In the genomic region with DNA sequence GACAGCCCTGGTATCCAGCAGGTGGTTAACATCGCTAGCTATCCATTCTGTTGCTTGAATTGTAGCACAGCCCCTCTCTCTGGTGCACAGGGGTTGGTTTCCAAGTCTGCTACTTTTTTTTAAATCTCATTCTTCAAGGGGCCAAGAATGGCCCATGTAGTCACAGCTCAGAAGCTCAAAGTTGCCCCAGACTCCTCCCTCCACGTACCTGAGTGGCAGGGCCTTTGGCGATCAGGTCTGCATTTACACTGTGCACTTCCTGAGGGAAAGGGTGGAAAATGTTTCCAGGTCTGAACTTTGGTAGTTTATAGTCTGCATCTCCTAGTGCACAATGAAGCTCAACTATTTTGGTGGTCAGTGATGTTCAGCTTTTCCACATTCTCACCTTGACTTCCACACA, we compare ENCODE assay signal across 19 mouse cellular contexts. TPM values are rescaled to one million over a fixed set of nuclear protein-coding genes. Genes with fewer than 3 reads are reported as not detected.
DNase-seq lines count a peak whose midpoint lies in the region; ATAC-seq lines count a peak whose summit lies in the region.
"Had no signal": no experiment of that assay in that cellular context is flagged by ENCODE, and none has a peak within 500 bp of the region (broad histone marks: within the 10 kb centered on the region; RNA-seq: fewer than 3 reads in every experiment).

No protein-coding gene starts in this region.

- 88% methylated on average over 3 of the region's 3 CpGs for WGBS in liver, embryonic 15.5 days (ENCODE audit: insufficient replicate concordance)
- WGBS in liver, embryonic 12.5 days (ENCODE audit: insufficient replicate concordance): 90% methylated on average over 3 of the region's 3 CpGs
- WGBS in midbrain, embryonic 11.5 days: 94% methylated on average over 3 of the region's 3 CpGs
- WGBS in midbrain, embryonic 16.5 days: 97% methylated on average over 3 of the region's 3 CpGs

- no peak overlapping the region for H3K27ac ChIP-seq in liver, embryonic 15.5 days (replicated peaks)
- H3K27ac ChIP-seq in liver, embryonic 12.5 days: no peak overlapping the region
- no peak overlapping the region for H3K27ac ChIP-seq in midbrain, embryonic 11.5 days (ENCODE audit: low read depth, low read length)
- H3K27ac ChIP-seq in midbrain, embryonic 16.5 days (ENCODE audit: low read length): no peak overlapping the region
- H3K27ac ChIP-seq: embryonic facial prominence, embryonic 10.5 days; embryonic facial prominence, embryonic 12.5 days; forebrain, embryonic 13.5 days; forebrain, embryonic 15.5 days had no signal

- 0 out of 2 replicates have a peak overlapping the region, but pooled peaks have one; percentile 50 for H3K4me2 ChIP-seq in liver, embryonic 15.5 days
- no peak overlapping the region for H3K4me2 ChIP-seq in liver, embryonic 12.5 days
- H3K4me2 ChIP-seq in midbrain, embryonic 11.5 days: no peak overlapping the region
- H3K4me2 ChIP-seq in midbrain, embryonic 16.5 days (ENCODE audit: low read length): no peak overlapping the region
- H3K4me2 ChIP-seq: embryonic facial prominence, embryonic 12.5 days; forebrain, embryonic 13.5 days; forebrain, embryonic 15.5 days had no signal

- peaks cover 72% of the 10 kb centered on the region for H3K36me3 ChIP-seq in liver, embryonic 15.5 days (replicated peaks)
- H3K36me3 ChIP-seq in liver, embryonic 12.5 days: peaks cover 62% of the 10 kb centered on the region
- H3K36me3 ChIP-seq in midbrain, embryonic 11.5 days (ENCODE audit: control insufficient read depth, insufficient read depth, low read length): no peaks in the 10 kb centered on the region
- H3K36me3 ChIP-seq in midbrain, embryonic 16.5 days (ENCODE audit: control insufficient read depth, insufficient read depth, low read length): no peaks in the 10 kb centered on the region
- H3K36me3 ChIP-seq: embryonic facial prominence, embryonic 10.5 days; embryonic facial prominence, embryonic 12.5 days; forebrain, embryonic 15.5 days had no signal

- peak; percentile 70 for DNase-seq in heart, adult 11 months
- no peak for DNase-seq in heart, adult 18-20 months
- DNase-seq in midbrain, embryonic 11.5 days (ENCODE audit: low spot score, missing footprints): peak; percentile 82
- DNase-seq: adrenal gland, adult 8-10 months; cerebellum, adult 11-12 months; cerebellum, adult 9-10 months had no signal

- no peaks in the 10 kb centered on the region for H3K9me3 ChIP-seq in liver, embryonic 15.5 days (replicated peaks)
- no peaks in the 10 kb centered on the region for H3K9me3 ChIP-seq in liver, embryonic 12.5 days (replicated peaks)
- H3K9me3 ChIP-seq in midbrain, embryonic 11.5 days (ENCODE audit: control insufficient read depth, low read length): no peaks in the 10 kb centered on the region
- H3K9me3 ChIP-seq in midbrain, embryonic 16.5 days (replicated peaks; ENCODE audit: control insufficient read depth, low read length, poor library complexity, severe bottlenecking): no peaks in the 10 kb centered on the region
- H3K9me3 ChIP-seq: embryonic facial prominence, embryonic 10.5 days; embryonic facial prominence, embryonic 12.5 days; forebrain, embryonic 13.5 days; forebrain, embryonic 15.5 days; G1E had no signal

- no peak overlapping the region for H3K9ac ChIP-seq in liver, embryonic 15.5 days
- no peak overlapping the region for H3K9ac ChIP-seq in liver, embryonic 12.5 days
- H3K9ac ChIP-seq in midbrain, embryonic 11.5 days (ENCODE audit: low read length): no peak overlapping the region
- H3K9ac ChIP-seq in midbrain, embryonic 16.5 days (ENCODE audit: low read depth, low read length): no peak overlapping the region
- H3K9ac ChIP-seq: embryonic facial prominence, embryonic 12.5 days; forebrain, embryonic 13.5 days; forebrain, embryonic 15.5 days had no signal

- H3K27me3 ChIP-seq in liver, embryonic 15.5 days: no peaks in the 10 kb centered on the region
- no peaks in the 10 kb centered on the region for H3K27me3 ChIP-seq in liver, embryonic 12.5 days (replicated peaks)
- H3K27me3 ChIP-seq in midbrain, embryonic 11.5 days (ENCODE audit: control insufficient read depth, insufficient read depth, low read length): no peaks in the 10 kb centered on the region
- no peaks in the 10 kb centered on the region for H3K27me3 ChIP-seq in midbrain, embryonic 16.5 days (ENCODE audit: control insufficient read depth, insufficient read depth, low read depth, low read length)
- H3K27me3 ChIP-seq: CH12.LX; embryonic facial prominence, embryonic 12.5 days; forebrain, embryonic 13.5 days; forebrain, embryonic 15.5 days; Patski had no signal

- no peak overlapping the region for H3K4me3 ChIP-seq in liver, embryonic 15.5 days (replicated peaks)
- no peak overlapping the region for H3K4me3 ChIP-seq in liver, embryonic 12.5 days
- no peak overlapping the region for H3K4me3 ChIP-seq in midbrain, embryonic 11.5 days (ENCODE audit: low read depth, low read length)
- no peak overlapping the region for H3K4me3 ChIP-seq in midbrain, embryonic 16.5 days (ENCODE audit: low read depth, low read length)
- H3K4me3 ChIP-seq: embryonic facial prominence, embryonic 10.5 days; embryonic facial prominence, embryonic 12.5 days; forebrain, embryonic 13.5 days; forebrain, embryonic 15.5 days had no signal

- no peak for ATAC-seq in liver, embryonic 15.5 days (ENCODE audit: insufficient read depth)
- ATAC-seq in liver, embryonic 12.5 days: no peak
- no peak for ATAC-seq in midbrain, embryonic 11.5 days (ENCODE audit: low FRiP score)
- no peak for ATAC-seq in midbrain, embryonic 16.5 days
- ATAC-seq: forebrain, embryonic 13.5 days; forebrain, embryonic 15.5 days; Patski had no signal

- peaks cover 45% of the 10 kb centered on the region for H3K4me1 ChIP-seq in liver, embryonic 15.5 days (replicated peaks)
- peaks cover 59% of the 10 kb centered on the region for H3K4me1 ChIP-seq in liver, embryonic 12.5 days
- no peaks in the 10 kb centered on the region for H3K4me1 ChIP-seq in midbrain, embryonic 11.5 days (ENCODE audit: control insufficient read depth, insufficient read depth, low read length)
- no peaks in the 10 kb centered on the region for H3K4me1 ChIP-seq in midbrain, embryonic 16.5 days (ENCODE audit: control insufficient read depth, insufficient read depth, low read length)
- H3K4me1 ChIP-seq: embryonic facial prominence, embryonic 12.5 days; forebrain, embryonic 13.5 days; forebrain, embryonic 15.5 days had no signal

RNA-seq across cellular contexts. Expression of a gene that starts 10.3 kb away (rescaled TPM):
- 10 to 100 TPM; 18.7 to 21.8 TPM for total RNA-seq in heart, adult 18-20 months (2021)
- 30.0 TPM in 2 replicates for polyA plus RNA-seq in liver, embryonic 15.5 days (2015; fragmentation: Nextera tagmentation; extraction: Ambion mirVana)
- polyA plus RNA-seq in liver, embryonic 12.5 days (2016; fragmentation: Nextera tagmentation; extraction: Ambion mirVana): 26.3 and 27.0 TPM in 2 replicates
- polyA plus RNA-seq in midbrain, embryonic 11.5 days (2014; fragmentation: Nextera tagmentation; extraction: Ambion mirVana): 0.90 and 0.94 TPM in 2 replicates
- polyA plus RNA-seq in midbrain, embryonic 16.5 days (2015; fragmentation: Nextera tagmentation; extraction: Ambion mirVana): 0.19 and 0.20 TPM in 2 replicates
- polyA plus RNA-seq: Patski had no signal

RNA-seq across cellular contexts. Expression of a gene that starts 12.0 kb away (rescaled TPM):
- total RNA-seq in heart, adult 18-20 months (2021): not detected
- not detected in 2 replicates for polyA plus RNA-seq in liver, embryonic 15.5 days (2015; fragmentation: Nextera tagmentation; extraction: Ambion mirVana)
- not detected in 2 replicates for polyA plus RNA-seq in liver, embryonic 12.5 days (2016; fragmentation: Nextera tagmentation; extraction: Ambion mirVana)
- polyA plus RNA-seq in midbrain, embryonic 11.5 days (2014; fragmentation: Nextera tagmentation; extraction: Ambion mirVana): 0.12 and 0.21 TPM in 2 replicates
- 1.2 and 1.8 TPM in 2 replicates for polyA plus RNA-seq in midbrain, embryonic 16.5 days (2015; fragmentation: Nextera tagmentation; extraction: Ambion mirVana)
- polyA plus RNA-seq: activated CD4-positive, CD25-positive, alpha-beta regulatory T cell, adult 4 months; CD4-positive, CD25-positive, alpha-beta regulatory T cell, adult 4 months; embryonic facial prominence, embryonic 10.5 days; forebrain, embryonic 11.5 days; forebrain, embryonic 13.5 days; forebrain, embryonic 15.5 days; G1E had no signal

RNA-seq across cellular contexts. Expression of a gene that starts 19.2 kb away (rescaled TPM):
- total RNA-seq in heart, adult 18-20 months (2021): 10 to 100 TPM; 53.4 to 64.0 TPM
- 49.0 and 51.6 TPM in 2 replicates for polyA plus RNA-seq in liver, embryonic 15.5 days (2015; fragmentation: Nextera tagmentation; extraction: Ambion mirVana)
- polyA plus RNA-seq in liver, embryonic 12.5 days (2016; fragmentation: Nextera tagmentation; extraction: Ambion mirVana): 95.0 and 97.3 TPM in 2 replicates
- polyA plus RNA-seq in midbrain, embryonic 11.5 days (2014; fragmentation: Nextera tagmentation; extraction: Ambion mirVana): 149 and 154 TPM in 2 replicates
- polyA plus RNA-seq in midbrain, embryonic 16.5 days (2015; fragmentation: Nextera tagmentation; extraction: Ambion mirVana): 74.2 and 80.5 TPM in 2 replicates

RNA-seq across cellular contexts. Expression of a gene that starts 19.8 kb away (rescaled TPM):
- total RNA-seq in heart, adult 18-20 months (2021): 1 to 10 TPM in 1 of 2 experiments, under 1 TPM in 1; 0.80 to 1.1 TPM
- 0.71 and 1.0 TPM in 2 replicates for polyA plus RNA-seq in liver, embryonic 15.5 days (2015; fragmentation: Nextera tagmentation; extraction: Ambion mirVana)
- 1.2 and 1.3 TPM in 2 replicates for polyA plus RNA-seq in liver, embryonic 12.5 days (2016; fragmentation: Nextera tagmentation; extraction: Ambion mirVana)
- 1.1 and 1.2 TPM in 2 replicates for polyA plus RNA-seq in midbrain, embryonic 11.5 days (2014; fragmentation: Nextera tagmentation; extraction: Ambion mirVana)
- 0.85 and 1.1 TPM in 2 replicates for polyA plus RNA-seq in midbrain, embryonic 16.5 days (2015; fragmentation: Nextera tagmentation; extraction: Ambion mirVana)

RNA-seq across cellular contexts. Expression of a gene that starts 28.4 kb away (rescaled TPM):
- 100 to 1,000 TPM; 301 to 402 TPM for total RNA-seq in heart, adult 18-20 months (2021)
- polyA plus RNA-seq in liver, embryonic 15.5 days (2015; fragmentation: Nextera tagmentation; extraction: Ambion mirVana): 3.3 and 6.3 TPM in 2 replicates
- 4.3 and 7.4 TPM in 2 replicates for polyA plus RNA-seq in liver, embryonic 12.5 days (2016; fragmentation: Nextera tagmentation; extraction: Ambion mirVana)
- polyA plus RNA-seq in midbrain, embryonic 11.5 days (2014; fragmentation: Nextera tagmentation; extraction: Ambion mirVana): 1.6 and 2.4 TPM in 2 replicates
- 11.2 and 16.3 TPM in 2 replicates for polyA plus RNA-seq in midbrain, embryonic 16.5 days (2015; fragmentation: Nextera tagmentation; extraction: Ambion mirVana)
- total RNA-seq: CH12.LX had no signal
- polyA plus RNA-seq: activated CD4-positive, CD25-positive, alpha-beta regulatory T cell, adult 4 months; CD4-positive, CD25-positive, alpha-beta regulatory T cell, adult 4 months; G1E had no signal

Comparison
In these comparisons a context has a peak if more than half of its experiments do, and no peak if none do; other contexts are left out.
1. DNase-seq: peak in heart, adult 11 months (single experiment) and midbrain, embryonic 11.5 days (single experiment); none in heart, adult 18-20 months (0 of 2).
2. RNA of a gene that starts 10.3 kb away (polyA plus RNA-seq): 30.0 TPM in liver, embryonic 15.5 days and 26.3 to 27.0 TPM in liver, embryonic 12.5 days; 0.90 to 0.94 TPM in midbrain, embryonic 11.5 days and 0.19 to 0.20 TPM in midbrain, embryonic 16.5 days; every median in the first group is over 10 times any median in the second.